ENCODE assay signal across 12 mouse cellular contexts in the genomic region with DNA sequence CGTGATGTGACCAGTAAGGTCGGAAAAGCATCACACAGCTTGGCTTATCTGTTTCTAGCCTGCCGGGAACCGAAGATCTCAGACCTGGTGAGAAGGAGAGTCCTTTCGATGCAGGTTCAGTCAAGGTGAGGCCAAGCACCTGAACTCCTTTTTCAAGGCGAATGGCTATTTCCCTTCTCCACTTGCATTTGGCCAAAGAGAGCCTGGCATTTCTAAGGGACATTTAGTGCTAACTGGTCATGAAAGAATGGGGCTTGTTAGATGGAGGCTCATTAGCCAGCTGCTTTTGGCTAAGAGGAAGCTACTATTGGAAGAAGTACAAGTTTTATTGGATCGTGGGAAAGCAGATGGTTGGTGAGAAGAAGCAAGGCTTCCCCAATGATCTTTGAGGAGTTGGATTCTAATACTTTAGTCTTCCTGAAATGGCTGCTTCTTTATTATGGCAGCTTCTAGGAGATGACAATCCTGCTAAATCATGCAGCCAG. TPM values are rescaled to one million over a fixed set of nuclear protein-coding genes. Genes with fewer than 3 reads are reported as not detected.
DNase-seq lines count a peak whose midpoint lies in the region.
"Had no signal": no experiment of that assay in that cellular context is flagged by ENCODE, and none has a peak within 500 bp of the region (broad histone marks: within the 10 kb centered on the region; RNA-seq: fewer than 3 reads in every experiment).

No protein-coding gene starts in this region.

- DNase-seq in heart, adult 11 months, result peak; percentile 85
- no peak for DNase-seq in heart, postnatal 14 days
- peak; percentile 17 for DNase-seq in layer of hippocampus, adult 11-12 months (ENCODE audit: low spot score)
- DNase-seq in layer of hippocampus, adult 9-10 months (ENCODE audit: low spot score), result no peak
- peak; percentile 38 to 47 for DNase-seq in right cerebral cortex, postnatal 10 days (ENCODE audit: low spot score in 2 of 2)
- no peak for DNase-seq in right cerebral cortex, adult 2 months (ENCODE audit: low spot score in 2 of 2)
- DNase-seq in cerebellum, adult 9-10 months, result no peak
- DNase-seq: adrenal gland, adult 2 months; adrenal gland, postnatal 25 days; cerebellum, adult 8-10 months; cerebellum, postnatal 25 days; gastrocnemius, postnatal 10 days had no signal

- intact Hi-C loops in heart, postnatal 14 days (cut with DNase I), result no loop called here

RNA-seq across cellular contexts. Expression of a gene that starts 22.3 kb away (rescaled TPM):
- under 1 TPM; 0.10 to 0.45 TPM for total RNA-seq in heart, postnatal 14 days (2021)

Comparison
In these comparisons a context has a peak if more than half of its experiments do, and no peak if none do; other contexts are left out.
1. DNase-seq: peak in heart, adult 11 months (single experiment), layer of hippocampus, adult 11-12 months (single experiment) and right cerebral cortex, postnatal 10 days (2 of 2); none in heart, postnatal 14 days (0 of 2), layer of hippocampus, adult 9-10 months (single experiment), right cerebral cortex, adult 2 months (0 of 2) and cerebellum, adult 9-10 months (single experiment).